Mouse (Mus musculus): ENCODE results near the gene 2300002M23Rik.

DNA sequence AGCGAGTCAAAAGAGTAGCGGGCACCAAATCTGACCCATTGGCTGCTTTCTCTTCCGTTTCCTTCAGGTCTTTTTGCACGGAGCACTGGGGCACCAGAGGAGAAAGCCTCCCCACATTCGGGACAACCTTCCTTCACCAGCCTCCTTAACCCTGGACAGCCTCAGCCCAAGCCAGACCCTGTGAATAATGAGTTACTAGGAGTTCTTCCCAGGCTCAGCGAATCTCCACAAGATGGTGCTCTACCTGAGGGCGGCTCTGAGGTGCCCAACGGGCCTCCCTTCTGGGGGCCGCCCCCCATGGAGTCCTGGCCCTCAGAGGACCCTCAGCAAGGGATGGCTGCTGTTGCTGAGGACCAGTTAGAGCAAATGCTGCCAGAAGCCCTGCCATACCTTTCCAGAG lies 517 bp downstream of the 2300002M23Rik start:
- TF ChIP-seq CTCF (IDR thresholded peaks at IDR 0.05) (no peak), POLR2A (IDR thresholded peaks at IDR 0.05; ENCODE audit: insufficient read depth, low read depth, low read length) (no peak)
